Mouse (Mus musculus): ENCODE data around the gene Pih1d3. TPM values are rescaled to one million over a fixed set of nuclear protein-coding genes. Genes with fewer than 3 reads are reported as not detected.

Gene Pih1d3
- not detected for total RNA-seq (2021)
- long read RNA-seq, experiment 1 = 0 reads
- long read RNA-seq, experiment 2 = 0 reads

DNA sequence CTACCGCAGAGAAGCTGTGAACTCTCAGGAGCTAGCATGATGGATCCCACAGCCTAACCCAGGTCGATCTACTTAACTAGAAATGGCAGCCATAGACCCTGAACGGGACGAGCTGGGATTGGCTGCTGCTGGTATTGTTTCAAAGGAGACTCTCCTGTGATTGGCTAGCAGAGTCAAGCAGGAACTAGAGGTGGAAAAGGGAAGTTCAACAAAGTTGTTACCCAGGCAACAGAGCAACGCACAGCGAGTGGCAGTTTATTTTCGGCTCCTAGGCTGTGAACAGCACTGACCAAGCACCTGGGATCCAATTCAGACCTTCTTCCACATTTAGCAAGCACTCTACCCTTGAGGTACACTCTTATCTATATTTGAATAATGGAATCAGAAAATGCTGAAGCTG is at the start of gene Pih1d3, which contains the start of gene 4931428L18Rik:
Gene Pih1d3, plus strand, starts transcription at position 275 of the 400 bp plus-strand sequence.
Gene 4931428L18Rik, minus strand, starts transcription at position 121 of the 400 bp plus-strand sequence.
- intact Hi-C loops (cut with DNase I) = no loop called here
- DNase-seq (ENCODE audit: low spot score in 2 of 2) = no peak

DNA sequence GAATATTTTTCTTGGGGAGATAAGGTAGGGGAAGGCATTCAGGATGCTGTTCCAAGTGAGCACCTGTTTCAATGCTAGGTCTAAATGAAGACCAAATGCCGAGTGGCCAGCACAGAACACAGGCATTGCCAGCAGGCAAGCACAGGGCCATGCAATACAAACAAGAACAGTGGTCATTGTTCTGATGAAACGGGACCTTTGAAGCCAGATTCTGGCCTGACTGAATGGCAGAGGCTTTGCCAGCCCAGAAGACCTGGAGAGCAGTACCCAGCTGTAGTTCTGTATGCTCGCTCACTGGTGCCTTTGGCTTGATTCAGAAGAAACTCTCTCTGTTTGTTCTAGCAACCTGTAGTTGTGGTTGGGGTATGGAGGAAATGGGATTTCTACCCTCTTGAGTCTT is 47.2 kb upstream of the Pih1d3 start:
- intact Hi-C loops (cut with DNase I) = no loop called here
- no peak for DNase-seq (ENCODE audit: low spot score in 2 of 2)

GRCm38 (mm10) chr1:31176101-31176500 is 46.5 kb upstream of the Pih1d3 start, which contains the start of gene Lgsn:
Gene Lgsn (plus strand): TSS chr1:31176401.
- intact Hi-C loops (cut with DNase I) = no loop called here
- DNase-seq (ENCODE audit: low spot score in 2 of 2) = no peak

DNA sequence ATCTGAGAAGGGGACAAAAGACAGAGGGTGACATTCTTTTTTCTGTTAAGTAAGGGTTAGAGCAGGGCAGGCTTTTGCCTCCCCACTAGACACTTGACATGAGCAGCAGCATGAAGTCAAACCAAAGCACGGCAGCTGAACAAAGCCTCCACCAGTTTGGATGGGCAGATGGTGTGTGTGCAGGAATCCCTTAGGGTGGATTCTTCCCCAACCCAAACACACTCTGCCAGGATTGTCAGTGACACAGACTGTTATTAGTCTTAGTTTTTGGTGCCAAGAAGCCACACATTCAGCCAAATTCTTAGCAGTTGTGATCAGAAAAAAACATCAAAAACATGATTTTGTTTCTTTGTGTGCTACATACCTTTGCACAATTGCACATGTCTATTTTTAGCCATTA is 44.4 kb upstream of the Pih1d3 start:
- no peak for DNase-seq (ENCODE audit: low spot score in 2 of 2)
- intact Hi-C loops (cut with DNase I) = no loop called here

- intact Hi-C loops (cut with DNase I) = no loop called here
- no peak for DNase-seq (ENCODE audit: low spot score in 2 of 2)
Measured at GRCm38 (mm10) chr1:31190237-31190866, 32.3 kb upstream of the Pih1d3 start.

- no peak for DNase-seq (ENCODE audit: low spot score in 2 of 2)
- intact Hi-C loops (cut with DNase I) = no loop called here
Measured at GRCm38 (mm10) chr1:31195633-31196032, 27.0 kb upstream of the Pih1d3 start.

GRCm38 (mm10) chr1:31196959-31197358 is 25.7 kb upstream of the Pih1d3 start:
- DNase-seq (ENCODE audit: low spot score in 2 of 2) = no peak

GRCm38 (mm10) chr1:31203771-31204170 is 18.9 kb upstream of the Pih1d3 start:
- intact Hi-C loops (cut with DNase I) = no loop called here
- peak; percentile 10 to 11 for DNase-seq (ENCODE audit: low spot score in 2 of 2)

More at GRCm38 (mm10) chr1:31196959-31197358, 25.7 kb upstream of the Pih1d3 start:
- intact Hi-C loops (cut with DNase I) = no loop called here

GRCm38 (mm10) chr1:31205346-31205745 is 17.3 kb upstream of the Pih1d3 start:
- DNase-seq (ENCODE audit: low spot score in 2 of 2) = no peak
- intact Hi-C loops (cut with DNase I) = no loop called here

DNA sequence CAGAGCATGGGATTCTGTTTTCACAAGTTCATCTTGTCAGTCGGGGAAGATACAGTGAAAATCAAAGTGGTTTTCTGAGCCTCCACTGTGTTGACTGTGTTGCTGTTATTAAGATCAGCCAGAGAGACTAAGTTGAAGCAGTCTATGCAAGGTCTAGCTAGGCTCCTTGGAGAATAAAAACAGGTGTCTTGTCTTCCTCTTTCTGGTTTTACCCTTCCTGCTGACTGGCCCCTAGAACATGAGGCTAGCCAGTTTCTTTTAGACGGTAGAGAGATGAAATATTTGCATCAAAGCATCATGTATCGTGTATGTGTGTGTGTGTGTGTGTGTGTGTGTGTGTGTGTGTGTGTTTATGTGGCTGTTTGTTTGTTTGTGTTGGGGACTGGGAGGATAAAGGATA is 16.9 kb upstream of the Pih1d3 start:
- DNase-seq (ENCODE audit: low spot score in 2 of 2) = no peak
- intact Hi-C loops (cut with DNase I) = no loop called here

- intact Hi-C loops (cut with DNase I) = loop anchor here (5.0 to 10.0 kb wide), 2 partner anchors 127 to 965 kb away; partner anchors contain the start of gene Khdrbs2
- DNase-seq (ENCODE audit: low spot score in 2 of 2) = peak; percentile 69 to 81
Measured at GRCm38 (mm10) chr1:31210144-31210543, 12.5 kb upstream of the Pih1d3 start.

- no peak for DNase-seq (ENCODE audit: low spot score in 2 of 2)
- intact Hi-C loops (cut with DNase I) = loop anchor here (5.0 to 10.0 kb wide), 2 partner anchors 122 to 960 kb away; partner anchors contain the start of gene Khdrbs2
Measured at GRCm38 (mm10) chr1:31214831-31215230, 7.8 kb upstream of the Pih1d3 start.

DNA sequence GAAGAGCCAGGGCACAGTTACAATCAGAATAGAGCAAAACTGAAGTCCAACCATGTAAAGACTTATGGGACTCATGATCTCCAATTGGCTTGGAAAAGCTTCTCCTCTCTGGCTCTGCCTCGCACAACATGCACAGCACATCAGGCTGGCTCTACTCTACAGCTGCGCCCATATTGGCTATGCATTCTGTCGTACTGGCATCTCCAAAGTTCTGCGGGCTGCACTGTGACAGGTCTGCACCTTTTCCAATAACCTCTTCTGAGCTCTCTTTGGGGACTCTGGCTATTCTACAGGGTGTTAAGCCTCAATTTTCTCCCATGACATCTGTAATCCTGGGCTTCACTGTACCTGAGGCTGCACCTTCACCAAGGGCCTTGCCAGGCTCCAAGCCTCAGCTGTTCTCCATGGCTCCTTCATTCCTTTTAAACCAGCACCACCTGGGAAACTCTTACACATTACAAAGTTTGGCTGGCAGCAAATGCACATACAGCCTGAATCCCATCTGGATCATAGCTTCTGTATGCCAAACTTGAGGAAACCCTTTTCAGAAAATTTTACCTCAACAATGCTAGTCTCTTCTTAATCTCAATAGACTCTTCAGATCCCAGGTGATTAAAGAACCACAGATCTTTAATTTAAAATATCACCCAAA is 1.9 kb upstream of the Pih1d3 start:
- no peak for DNase-seq (ENCODE audit: low spot score in 2 of 2)
- intact Hi-C loops (cut with DNase I) = no loop called here

GRCm38 (mm10) chr1:31233319-31234036 is 10.8 kb downstream of the Pih1d3 start:
- intact Hi-C loops (cut with DNase I) = no loop called here
- peak; percentile 16 to 33 for DNase-seq (ENCODE audit: low spot score in 2 of 2)

DNA sequence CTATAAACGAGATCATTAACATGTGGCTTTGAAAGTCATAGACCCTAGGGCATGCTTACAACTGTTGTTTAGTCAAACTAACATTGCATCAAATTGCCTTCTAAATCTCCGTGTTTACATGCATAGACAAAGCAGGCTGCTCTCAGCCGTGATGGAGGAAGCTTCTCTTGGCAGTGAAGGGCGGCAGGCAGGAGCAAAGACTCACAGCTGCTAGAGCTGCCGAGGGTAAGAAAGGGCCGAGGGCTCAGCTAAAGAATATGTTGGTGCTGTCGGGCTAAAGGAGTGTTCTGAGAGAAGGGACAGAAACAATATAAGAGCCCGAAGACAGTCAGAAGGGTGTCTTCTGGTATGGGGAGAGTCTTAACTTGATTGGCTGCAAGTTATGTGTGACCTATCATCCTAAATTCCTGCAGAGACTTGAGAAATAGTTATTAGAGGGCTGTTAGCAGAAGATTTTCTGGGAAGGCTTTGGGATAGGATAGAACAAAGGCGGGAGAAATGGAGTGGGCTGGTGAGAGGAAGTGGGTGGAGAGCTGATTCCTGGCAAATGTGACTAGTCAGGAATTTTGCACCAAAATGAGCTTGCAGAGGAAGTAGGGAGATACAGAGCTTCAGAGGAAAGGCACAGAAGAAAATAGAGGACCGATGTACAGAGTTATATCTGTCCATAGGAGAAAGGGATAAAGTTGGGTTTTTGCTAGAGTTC is 37.7 kb downstream of the Pih1d3 start:
- intact Hi-C loops (cut with DNase I) = no loop called here
- DNase-seq (ENCODE audit: low spot score in 2 of 2) = peak; percentile 7 to 19

Other genes with a start within 250 kb of the Pih1d3 start
- not detected for gene AC153137.1, start 244.9 kb upstream of the Pih1d3 start, total RNA-seq (2021)
- gene Lgsn, start 46.4 kb upstream of the Pih1d3 start, total RNA-seq (2021) = not detected
- gene 4931428L18Rik, start 154 bp upstream of the Pih1d3 start, total RNA-seq (2021) = not detected

All from left cerebral cortex, postnatal 14 days (tissue).